Comparison of ENCODE assay signal across 15 mouse cellular contexts in the genomic region with DNA sequence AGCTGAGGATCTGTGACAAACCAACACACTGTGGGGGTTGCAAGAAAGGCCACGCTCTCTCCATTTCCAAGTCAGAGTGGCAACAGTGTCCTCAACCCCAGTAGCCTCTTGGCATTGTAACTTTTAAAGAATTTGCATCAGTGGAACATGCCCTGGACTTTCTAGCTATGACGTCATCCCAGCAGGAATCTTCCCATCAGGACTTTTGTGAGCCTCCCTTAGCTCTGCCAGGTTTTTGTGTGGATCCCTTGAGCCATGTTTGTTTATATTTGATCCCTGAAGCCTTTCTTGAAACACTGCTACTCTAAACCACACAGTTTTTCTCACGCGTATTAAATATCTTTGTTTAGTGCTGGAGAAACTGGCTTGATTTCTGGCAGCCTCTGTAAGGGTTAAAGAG.
DNase-seq lines count a peak whose midpoint lies in the region; ATAC-seq and TF ChIP-seq lines count a peak whose summit lies in the region.
"Had no signal": no experiment of that assay in that cellular context is flagged by ENCODE, and none has a peak within 500 bp of the region (broad histone marks: within the 10 kb centered on the region; RNA-seq: fewer than 3 reads in every experiment).

No protein-coding gene starts in this region.

- peak; percentile 40 for DNase-seq in embryo, embryonic 10 days (ENCODE audit: low spot score)
- no peak for DNase-seq in embryo, embryonic 9.5 days (ENCODE audit: extremely low spot score)
- DNase-seq in layer of hippocampus, adult 2 months (ENCODE audit: low spot score in 2 of 2), result no peak
- no peak for DNase-seq in layer of hippocampus, adult 11-12 months (ENCODE audit: low spot score)
- DNase-seq in 3T3-L1 (ENCODE audit: low read depth, low spot score), result peak; percentile 90
- DNase-seq in spleen, adult 12 weeks (ENCODE audit: low spot score), result no peak
- no peak for DNase-seq in yolk sac, embryonic 10.5 days (ENCODE audit: low spot score)
- DNase-seq: B cell, adult 2 months; cerebellum, adult 18-20 months; heart, adult 2 months; heart, postnatal 14 days; lung, adult 2 months had no signal

- H3K9ac ChIP-seq in embryonic facial prominence, embryonic 15.5 days, result no peak overlapping the region
- H3K9ac ChIP-seq: midbrain, embryonic 12.5 days; neural tube, embryonic 13.5 days had no signal

- no peaks in the 10 kb centered on the region for H3K36me3 ChIP-seq in embryonic facial prominence, embryonic 15.5 days
- H3K36me3 ChIP-seq: midbrain, embryonic 12.5 days; neural tube, embryonic 13.5 days had no signal

- no peak overlapping the region for H3K4me2 ChIP-seq in embryonic facial prominence, embryonic 15.5 days (replicated peaks)
- H3K4me2 ChIP-seq: midbrain, embryonic 12.5 days; neural tube, embryonic 13.5 days had no signal

- ATAC-seq in embryonic facial prominence, embryonic 15.5 days (ENCODE audit: insufficient number of reproducible peaks, low FRiP score, low TSS enrichment, low read depth), result no peak

- H3K4me1 ChIP-seq in embryonic facial prominence, embryonic 15.5 days, result peaks cover 25% of the 10 kb centered on the region

- H3K27me3 ChIP-seq in embryonic facial prominence, embryonic 15.5 days, result no peaks in the 10 kb centered on the region
- H3K27me3 ChIP-seq: midbrain, embryonic 12.5 days; neural tube, embryonic 13.5 days had no signal

- no peak for TF ChIP-seq CTCF in layer of hippocampus, adult 2 months (conservative IDR thresholded peaks at IDR 0.05)

- H3K9me3 ChIP-seq in embryonic facial prominence, embryonic 15.5 days (replicated peaks), result no peaks in the 10 kb centered on the region
- H3K9me3 ChIP-seq: midbrain, embryonic 12.5 days; neural tube, embryonic 13.5 days had no signal

- no peak overlapping the region for H3K4me3 ChIP-seq in layer of hippocampus, adult 2 months
- H3K4me3 ChIP-seq in embryonic facial prominence, embryonic 15.5 days (replicated peaks), result no peak overlapping the region
- H3K4me3 ChIP-seq: heart, adult 2 months; midbrain, embryonic 12.5 days; neural tube, embryonic 13.5 days had no signal

- 56% methylated on average over 4 of the region's 4 CpGs for WGBS in embryonic facial prominence, embryonic 15.5 days

- H3K27ac ChIP-seq in layer of hippocampus, adult 2 months, result peak overlapping the region; percentile 54
- H3K27ac ChIP-seq in embryonic facial prominence, embryonic 15.5 days (replicated peaks), result 0 out of 2 replicates have a peak overlapping the region, but pooled peaks have one; percentile 2
- H3K27ac ChIP-seq: heart, adult 2 months; midbrain, embryonic 12.5 days; neural tube, embryonic 13.5 days had no signal

Comparison
In these comparisons a context has a peak if more than half of its experiments do, and no peak if none do; other contexts are left out.
1. DNase-seq: peak in embryo, embryonic 10 days (single experiment) and 3T3-L1 (single experiment); none in embryo, embryonic 9.5 days (single experiment), layer of hippocampus, adult 2 months (0 of 2), layer of hippocampus, adult 11-12 months (single experiment), spleen, adult 12 weeks (single experiment) and yolk sac, embryonic 10.5 days (single experiment).